Mouse (Mus musculus) embryonic fibroblast, embryonic 13.5 days (primary cell): ENCODE measurements at regions not wholly inside any gene's neighbourhood (a gene's known extent, or its start where the extent isn't known, plus 50 kb on each side); places are given as distances from the start of the nearest gene placed in this dataset.

ENCODE experiments used
- H3K27ac ChIP-seq: 2 replicates; pipeline ENCODE4 v1.5.1; 2012; ENCODE audit warnings: low read length, control low read depth, inconsistent platforms; ENCODE audit not compliant: insufficient read depth
- H3K4me1 ChIP-seq: 2 replicates; pipeline ENCODE4 v1.6.1; 2011; ENCODE audit warnings: low read length; ENCODE audit not compliant: control insufficient read depth, insufficient read depth
- H3K4me3 ChIP-seq: 2 replicates; pipeline ENCODE4 v1.5.1; 2011; ENCODE audit warnings: mild to moderate bottlenecking, control low read depth, low read length; ENCODE audit not compliant: insufficient read depth
- CTCF ChIP-seq: IDR thresholded peaks from 2 replicates; pipeline ENCODE4 v1.5.1; 2011; ENCODE audit warnings: mild to moderate bottlenecking, control low read depth, low read length, moderate library complexity, borderline replicate concordance; ENCODE audit not compliant: insufficient read depth
- POLR2A ChIP-seq: IDR thresholded peaks from 2 replicates; pipeline ENCODE4 v1.6.1; 2011; ENCODE audit warnings: low read depth, mild to moderate bottlenecking, control low read depth, low read length, moderate library complexity

GRCm38 (mm10) chr2:159575271-159575670, 758.7 kb downstream of the Gm826 start:
- H3K4me3 ChIP-seq, result no peak overlapping the region
- H3K27ac ChIP-seq, result no peak overlapping the region
- TF ChIP-seq POLR2A (no peak), CTCF (no peak)
- no peaks in the 10 kb centered on the region for H3K4me1 ChIP-seq

GRCm38 (mm10) chr2:159583103-159583502, 750.9 kb downstream of the Gm826 start:
- Histone ChIP-seq H3K27ac (no peak overlapping the region), H3K4me1 (no peaks in the 10 kb centered on the region), H3K4me3 (no peak overlapping the region)
- TF ChIP-seq CTCF (no peak), POLR2A (no peak)

- H3K4me3 ChIP-seq, result no peak overlapping the region
- no peaks in the 10 kb centered on the region for H3K4me1 ChIP-seq
- no peak for TF ChIP-seq CTCF
- TF ChIP-seq POLR2A, result no peak
- no peak overlapping the region for H3K27ac ChIP-seq
Observed at GRCm38 (mm10) chr2:159584641-159585040, 749.3 kb downstream of the Gm826 start.

- Histone ChIP-seq H3K27ac (no peak overlapping the region), H3K4me1 (no peaks in the 10 kb centered on the region), H3K4me3 (no peak overlapping the region)
- TF ChIP-seq CTCF (0 out of 2 replicates have a peak, but pooled peaks have one; percentile 11), POLR2A (no peak)
Observed at GRCm38 (mm10) chr2:159586697-159587473, 747.1 kb downstream of the Gm826 start.

- no peaks in the 10 kb centered on the region for H3K4me1 ChIP-seq
- no peak for TF ChIP-seq POLR2A
- no peak for TF ChIP-seq CTCF
- H3K27ac ChIP-seq, result no peak overlapping the region
- H3K4me3 ChIP-seq, result no peak overlapping the region
Observed at GRCm38 (mm10) chr2:159591396-159592124, 742.4 kb downstream of the Gm826 start.

GRCm38 (mm10) chr2:159592841-159593240, 741.1 kb downstream of the Gm826 start:
- TF ChIP-seq CTCF (no peak), POLR2A (no peak)

GRCm38 (mm10) chr2:159596285-159596684, 737.7 kb downstream of the Gm826 start:
- Histone ChIP-seq H3K4me1 (no peaks in the 10 kb centered on the region), H3K27ac (no peak overlapping the region), H3K4me3 (no peak overlapping the region)
- TF ChIP-seq CTCF (no peak), POLR2A (no peak)

More at GRCm38 (mm10) chr2:159592841-159593240, 741.1 kb downstream of the Gm826 start:
- no peak overlapping the region for H3K27ac ChIP-seq
- no peaks in the 10 kb centered on the region for H3K4me1 ChIP-seq
- H3K4me3 ChIP-seq, result no peak overlapping the region

GRCm38 (mm10) chr2:159598080-159598479, 735.9 kb downstream of the Gm826 start:
- H3K4me1 ChIP-seq, result no peaks in the 10 kb centered on the region
- TF ChIP-seq POLR2A, result no peak
- TF ChIP-seq CTCF, result no peak
- no peak overlapping the region for H3K4me3 ChIP-seq

GRCm38 (mm10) chr2:159607191-159607590, 726.8 kb downstream of the Gm826 start:
- no peak for TF ChIP-seq POLR2A
- no peak for TF ChIP-seq CTCF
- Histone ChIP-seq H3K4me1 (no peaks in the 10 kb centered on the region), H3K27ac (no peak overlapping the region), H3K4me3 (no peak overlapping the region)

More at GRCm38 (mm10) chr2:159598080-159598479, 735.9 kb downstream of the Gm826 start:
- H3K27ac ChIP-seq, result no peak overlapping the region

GRCm38 (mm10) chr2:159610451-159610850, 723.5 kb downstream of the Gm826 start:
- Histone ChIP-seq H3K4me1 (no peaks in the 10 kb centered on the region), H3K4me3 (no peak overlapping the region), H3K27ac (no peak overlapping the region)
- no peak for TF ChIP-seq POLR2A
